Mouse (Mus musculus) spleen, adult 2 months (tissue): ENCODE data around the gene Cd81. TPM values are rescaled to one million over a fixed set of nuclear protein-coding genes. Genes with fewer than 3 reads are reported as not detected.
A peak's percentile ranks its signal among the peaks of the same experiment; 100 is the strongest.

Experiments
- DNase-seq, 2 experiments: peaks; one replicate each; pipeline versions ENCODE4 v3.0.0 to v3.0.0-alpha.2; 2012 to 2021; ENCODE audit warnings: low spot score in 2 of 2, low read depth in 1 of 2
- H3K27ac ChIP-seq: fragments of 200-500 bp; 2 replicates; pipeline ENCODE4 v1.5.1; 2012; ENCODE audit warnings: low read length, inconsistent platforms; ENCODE audit not compliant: insufficient read depth
- H3K27me3 ChIP-seq: fragments of 200-500 bp; 2 replicates; pipeline ENCODE4 v1.6.1; 2012; ENCODE audit warnings: mild to moderate bottlenecking, moderate library complexity, low read length, inconsistent platforms; ENCODE audit not compliant: control insufficient read depth, insufficient read depth
- H3K36me3 ChIP-seq: fragments of 200-500 bp; 2 replicates; pipeline ENCODE4 v1.6.1; 2012; ENCODE audit warnings: mild to moderate bottlenecking, low read length, inconsistent platforms; ENCODE audit not compliant: control insufficient read depth, insufficient read depth
- H3K4me1 ChIP-seq: fragments of 200-500 bp; 2 replicates; pipeline ENCODE4 v1.6.1; 2011; ENCODE audit warnings: inconsistent platforms; ENCODE audit not compliant: control insufficient read depth, insufficient read depth, insufficient read length
- H3K4me3 ChIP-seq: fragments of 200-500 bp; 2 replicates; pipeline ENCODE4 v1.5.1; 2011; ENCODE audit warnings: mild to moderate bottlenecking, inconsistent platforms; ENCODE audit not compliant: insufficient read depth, insufficient read length; ENCODE audit errors: extremely low read depth
- CTCF ChIP-seq: fragments of 200-500 bp; IDR thresholded peaks from 2 replicates; pipeline ENCODE4 v1.5.1; 2011; ENCODE audit warnings: mild to moderate bottlenecking, inconsistent platforms; ENCODE audit not compliant: insufficient read depth, insufficient read length, insufficient replicate concordance; ENCODE audit errors: extremely low read depth
- POLR2A ChIP-seq: fragments of 200-500 bp; IDR thresholded peaks from 2 replicates; pipeline ENCODE4 v1.6.1; 2011; ENCODE audit warnings: low read depth, low read length, inconsistent platforms
- WGBS: fragments of 180-500 bp; shearing (Covaris S2); methylation state at CpG from one replicate; pipeline ENCODE4 v1.1.7; 2018; 5-methylcytosine and 5-hydroxymethylcytosine counted together
- polyA plus RNA-seq: library from polyadenylated mRNA; depleted of rRNA; stranded (reverse); fragments of >200 nt; gene quantifications from 2 replicates; pipeline ENCODE4 v1.2.3, GENCODE M21; 2012

Gene Cd81
- polyA plus RNA-seq, 1 experiment, result 352 TPM

- DNase-seq, result no peak
Observed at GRCm38 (mm10) chr7:143054612-143054965, 2.0 kb downstream of the Cd81 start.

DNA sequence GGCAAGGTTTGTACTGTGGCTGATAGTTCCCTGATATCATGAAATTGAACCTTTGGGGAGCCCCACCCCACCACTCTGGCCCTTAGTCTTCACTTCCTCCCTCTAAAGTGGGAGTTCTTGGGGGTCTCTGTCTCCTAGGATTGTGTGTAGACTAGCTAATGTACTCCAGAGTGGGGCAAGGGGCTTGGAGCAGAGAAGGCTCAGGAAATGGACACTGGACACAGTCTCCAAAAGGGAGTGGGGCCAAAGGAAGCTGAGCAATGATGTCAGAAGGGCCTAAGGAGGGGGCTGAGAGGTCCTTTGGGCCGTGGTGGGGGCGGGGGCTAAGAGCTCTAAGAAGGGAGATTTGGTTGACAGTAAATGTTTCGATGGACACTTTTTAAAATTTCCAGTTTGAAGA is 2.5 kb downstream of the Cd81 start:
- no peaks in the 10 kb centered on the region for H3K27me3 ChIP-seq
- no peak for TF ChIP-seq POLR2A
- TF ChIP-seq CTCF, result no peak
- no peak overlapping the region for H3K27ac ChIP-seq
- no peak overlapping the region; the same call in 1 of the 2 replicates for H3K4me3 ChIP-seq
- DNase-seq, result no peak
- 58% methylated on average over 3 of the region's 3 CpGs for WGBS
- H3K4me1 ChIP-seq, result peaks cover 51% of the 10 kb centered on the region; the same call in 1 of the 2 replicates
- H3K36me3 ChIP-seq, result no peaks in the 10 kb centered on the region

More at GRCm38 (mm10) chr7:143054612-143054965, 2.0 kb downstream of the Cd81 start:
- 35% methylated on average over 3 of the region's 3 CpGs for WGBS
- Histone ChIP-seq H3K27me3 (no peaks in the 10 kb centered on the region), H3K36me3 (no peaks in the 10 kb centered on the region), H3K27ac (no peak overlapping the region), H3K4me1 (peaks cover 51% of the 10 kb centered on the region; the same call in 1 of the 2 replicates), H3K4me3 (0 out of 2 replicates have a peak overlapping the region, but pooled peaks have one; percentile 63)
- TF ChIP-seq CTCF (no peak), POLR2A (no peak)

GRCm38 (mm10) chr7:143055499-143056186 is 3.1 kb downstream of the Cd81 start:
- Histone ChIP-seq H3K27ac (no peak overlapping the region), H3K27me3 (no peaks in the 10 kb centered on the region), H3K36me3 (no peaks in the 10 kb centered on the region), H3K4me3 (no peak overlapping the region), H3K4me1 (peaks cover 47% of the 10 kb centered on the region; the same call in 1 of the 2 replicates)
- TF ChIP-seq CTCF (no peak), POLR2A (no peak)
- WGBS, result 41% methylated on average over 11 of the region's 11 CpGs
- no peak for DNase-seq

GRCm38 (mm10) chr7:143057023-143057422 is 4.5 kb downstream of the Cd81 start:
- TF ChIP-seq CTCF (no peak), POLR2A (no peak)
- Histone ChIP-seq H3K4me1 (peaks cover 47% of the 10 kb centered on the region; the same call in 1 of the 2 replicates), H3K27me3 (no peaks in the 10 kb centered on the region), H3K36me3 (0 out of 2 replicates have a peak, but pooled peaks cover 2% of the 10 kb centered on the region), H3K4me3 (no peak overlapping the region), H3K27ac (no peak overlapping the region)
- no peak for DNase-seq
- WGBS, result 61% methylated on average over 5 of the region's 5 CpGs

DNA sequence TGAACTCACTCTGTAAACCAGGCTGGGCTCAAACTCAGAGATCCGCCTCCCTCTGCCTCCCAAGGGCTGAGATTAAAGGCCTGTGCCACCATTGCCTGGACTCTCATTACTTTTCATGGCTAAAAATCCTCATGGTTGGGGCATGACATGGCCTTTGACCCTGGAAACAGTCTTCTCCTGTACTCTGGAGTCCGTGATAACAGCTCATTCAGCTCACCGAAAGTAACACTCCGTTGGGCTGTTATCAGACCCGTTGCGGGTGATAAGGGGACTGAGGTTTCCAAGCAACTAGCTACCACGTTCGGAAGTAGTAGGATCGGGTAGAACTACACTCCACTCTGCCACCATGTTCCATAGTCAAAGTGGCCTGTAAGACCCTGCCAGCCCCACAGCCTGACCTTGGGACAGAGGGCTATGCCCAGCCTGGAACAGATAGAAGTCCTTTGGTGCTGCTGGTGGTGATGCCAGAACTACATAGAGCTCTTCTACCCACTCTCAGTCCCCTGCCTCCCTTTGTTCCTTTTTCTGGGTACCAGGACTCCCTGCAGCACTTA is 5.2 kb downstream of the Cd81 start:
- no peak for DNase-seq
- Histone ChIP-seq H3K4me3 (no peak overlapping the region), H3K27me3 (no peaks in the 10 kb centered on the region), H3K4me1 (peaks cover 47% of the 10 kb centered on the region; the same call in 1 of the 2 replicates), H3K36me3 (0 out of 2 replicates have a peak, but pooled peaks cover 4% of the 10 kb centered on the region), H3K27ac (peak overlapping the region; percentile 53)
- 59% methylated on average over 9 of the region's 9 CpGs for WGBS
- TF ChIP-seq POLR2A (no peak), CTCF (no peak)

DNA sequence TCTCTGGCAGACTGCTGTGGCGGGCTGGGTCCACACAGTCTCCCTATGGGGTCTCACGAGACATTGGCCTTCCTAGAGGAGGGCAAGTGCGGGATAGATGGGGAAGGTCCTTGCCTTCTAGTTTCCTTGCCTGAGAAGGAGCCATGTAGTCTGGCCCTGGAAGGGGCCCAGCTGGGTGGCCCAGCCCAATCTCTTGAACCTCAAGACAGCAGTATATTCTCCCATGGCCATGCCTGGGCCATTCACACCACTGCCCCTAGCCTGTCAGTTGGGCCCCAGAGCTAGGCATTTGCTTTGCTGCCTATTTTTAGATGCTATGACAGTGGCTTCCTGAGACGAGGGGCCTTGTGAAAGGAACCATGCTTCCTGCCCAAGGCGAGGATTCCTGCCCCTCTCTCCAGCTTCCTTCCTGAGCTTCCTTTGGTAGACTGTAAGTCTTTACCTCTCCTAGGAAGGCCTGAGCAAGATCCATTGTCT is 5.7 kb downstream of the Cd81 start:
- no peaks in the 10 kb centered on the region for H3K27me3 ChIP-seq
- 25% methylated on average over 5 of the region's 5 CpGs for WGBS
- H3K4me1 ChIP-seq, result peaks cover 47% of the 10 kb centered on the region; the same call in 1 of the 2 replicates

More for the DNA sequence above, 5.7 kb downstream of the Cd81 start:
- no peak for TF ChIP-seq CTCF
- DNase-seq, result no peak
- Histone ChIP-seq H3K4me3 (no peak overlapping the region), H3K27ac (peak overlapping the region; percentile 53), H3K36me3 (peaks cover 9% of the 10 kb centered on the region; the same call in 1 of the 2 replicates)
